Mouse (Mus musculus): ENCODE data around the gene Tmem138.

GRCm38 (mm10) chr19:10590301-10590700 is 13.1 kb upstream of the Tmem138 start:
- TF ChIP-seq FOSL1 (IDR thresholded peaks at IDR 0.05; ENCODE audit: insufficient read depth, low read length, poor library complexity, severe bottlenecking) (no peak), CTCF (IDR thresholded peaks at IDR 0.05; ENCODE audit: control insufficient read depth, insufficient read depth, insufficient read length) (no peak), MAX (IDR thresholded peaks at IDR 0.05) (no peak), USF1 (IDR thresholded peaks at IDR 0.05; ENCODE audit: low read depth) (no peak)
